Mouse (Mus musculus): ENCODE data around the gene Aff1.

Aff1 gene

GRCm38 (mm10) chr5:103749465-103750285 lies 57.5 kb downstream of the Aff1 start:
- DNase-seq (ENCODE audit: low spot score in 2 of 2) = no peak

- DNase-seq (ENCODE audit: low spot score in 2 of 2) = peak in 1 of 2 experiments; percentile 8
These were observed 60.7 kb downstream of the Aff1 start for GRCm38 (mm10) chr5:103752665-103753510.

GRCm38 (mm10) chr5:103753511-103754329 lies 61.5 kb downstream of the Aff1 start:
- peak; percentile 50 to 80 for DNase-seq (ENCODE audit: low spot score in 2 of 2)

- peak in 1 of 2 experiments; percentile 12 for DNase-seq (ENCODE audit: low spot score in 2 of 2)
These were observed 62.4 kb downstream of the Aff1 start for GRCm38 (mm10) chr5:103754330-103755134.

DNA sequence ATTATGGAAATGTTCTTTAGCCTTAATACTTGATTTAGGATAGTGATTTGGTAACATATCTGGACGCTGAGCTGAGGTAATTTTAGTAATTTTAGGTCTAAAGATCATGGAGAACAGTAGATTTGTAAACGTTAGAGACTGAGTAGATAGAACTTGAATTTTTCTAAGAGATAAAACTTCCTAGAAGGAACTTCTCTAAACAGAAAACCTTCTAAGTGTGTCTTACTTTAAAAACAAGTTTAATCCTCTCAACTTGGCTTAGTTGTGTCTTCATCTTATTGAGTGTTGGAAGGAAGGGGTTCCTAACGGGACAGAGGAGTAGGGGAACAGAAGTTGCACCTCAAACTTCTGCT lies 62.9 kb downstream of the Aff1 start:
- no peak for DNase-seq (ENCODE audit: low spot score in 2 of 2)

DNA sequence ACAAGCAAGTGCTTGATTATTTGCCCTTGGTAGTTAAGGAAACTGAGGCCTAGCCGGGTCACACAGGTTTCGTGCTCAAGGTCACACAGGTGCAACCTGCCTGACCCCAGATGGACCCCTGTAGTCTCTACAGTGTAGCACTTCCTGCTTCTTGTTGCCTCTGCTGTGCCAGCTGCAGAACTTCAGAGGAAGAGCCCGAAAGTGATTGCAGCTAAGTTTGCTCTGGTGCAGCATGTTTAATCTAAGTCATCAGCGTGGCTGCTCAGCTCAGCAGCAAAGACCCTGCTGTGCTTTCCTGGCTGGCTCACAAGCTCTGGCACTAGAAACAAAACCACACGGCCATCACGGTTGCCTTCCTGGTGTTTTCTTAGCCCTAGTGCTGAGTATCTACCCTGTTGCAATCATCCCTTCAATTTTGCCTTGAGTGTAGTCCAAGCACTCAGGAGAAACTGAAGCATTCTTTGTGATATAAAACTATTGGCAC lies 64.1 kb downstream of the Aff1 start:
- DNase-seq (ENCODE audit: low spot score in 2 of 2) = no peak

GRCm38 (mm10) chr5:103758491-103758890 lies 66.3 kb downstream of the Aff1 start:
- DNase-seq (ENCODE audit: low spot score in 2 of 2) = no peak

DNA sequence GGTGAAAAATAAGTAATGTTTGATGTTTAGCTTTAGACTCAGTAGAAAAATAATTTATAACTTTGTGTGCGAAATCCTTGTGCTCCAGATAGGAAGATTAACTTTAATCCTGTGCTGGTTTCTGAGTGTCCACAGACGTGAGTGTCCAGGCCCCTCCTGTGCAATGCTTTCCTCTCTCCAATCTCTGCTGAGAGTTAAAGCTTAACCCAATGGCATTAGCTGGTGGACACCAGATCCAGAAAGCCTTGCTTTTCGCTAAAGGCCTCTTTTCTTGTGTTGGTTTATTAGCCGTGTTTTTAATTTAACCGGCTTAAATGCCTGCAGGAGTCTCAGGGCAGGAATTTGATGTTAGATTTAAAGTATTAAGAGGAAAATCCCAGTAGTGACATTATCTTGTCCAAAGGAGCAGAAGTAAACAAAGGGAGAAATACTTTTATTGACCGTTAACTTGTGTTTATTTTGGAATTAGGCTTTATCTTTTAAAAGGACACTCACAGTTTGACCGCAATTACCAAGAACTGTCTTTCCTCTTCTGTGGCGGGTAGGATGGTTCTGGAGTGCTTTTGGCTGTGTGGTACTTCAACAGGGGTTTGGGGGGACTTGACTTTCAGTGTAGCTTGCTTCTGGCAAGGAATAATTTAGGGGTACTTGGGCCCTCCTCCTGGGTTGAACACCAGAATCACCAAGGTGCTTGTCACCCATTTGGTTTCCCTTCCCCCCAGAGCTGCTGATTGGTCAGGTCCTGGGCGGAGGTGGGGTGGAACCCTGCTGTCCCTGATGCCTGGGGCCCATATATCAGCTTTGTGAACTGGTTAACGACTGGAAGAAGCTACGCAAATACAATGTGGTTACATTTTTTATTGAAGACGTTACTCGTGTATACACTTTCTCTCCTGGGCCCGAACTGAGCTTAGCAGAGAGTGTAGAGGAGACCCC lies 67.6 kb downstream of the Aff1 start:
- no peak for DNase-seq (ENCODE audit: low spot score in 2 of 2)

DNA sequence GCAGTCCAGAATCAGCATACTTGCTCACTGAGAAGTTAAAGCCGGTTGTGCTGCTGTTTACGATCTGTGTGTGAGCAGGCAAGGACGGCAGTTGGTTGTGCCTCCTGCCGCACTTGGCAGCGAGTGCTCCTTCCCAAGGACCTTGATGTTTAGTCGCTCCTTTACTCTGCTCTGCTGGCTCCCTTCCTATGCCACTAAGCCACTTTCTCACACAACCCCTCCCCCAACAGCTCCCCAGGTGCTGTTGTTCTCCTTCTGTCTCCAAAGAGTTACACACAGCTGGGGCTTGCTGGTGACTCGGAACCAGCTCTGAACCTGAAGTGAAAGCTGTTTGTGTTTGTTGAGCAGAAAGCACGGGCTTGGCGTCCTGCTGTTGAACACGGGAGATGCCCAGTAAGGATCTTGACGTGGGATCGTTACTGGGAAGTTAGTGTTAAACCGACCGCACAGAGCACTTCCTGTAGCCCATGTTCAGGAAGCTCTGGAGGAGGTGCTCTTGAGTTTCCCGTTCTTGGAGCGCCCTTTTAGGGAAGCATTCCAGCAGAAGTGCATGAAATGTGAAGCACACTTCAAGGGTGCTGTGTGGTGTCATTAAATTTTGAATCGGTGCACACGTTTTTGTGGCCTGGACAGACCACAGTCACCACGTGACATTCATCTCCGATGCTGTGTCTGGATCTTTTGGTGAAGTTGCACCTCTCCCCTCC lies 68.4 kb downstream of the Aff1 start:
- peak in 1 of 2 experiments; percentile 18 for DNase-seq (ENCODE audit: low spot score in 2 of 2)

DNA sequence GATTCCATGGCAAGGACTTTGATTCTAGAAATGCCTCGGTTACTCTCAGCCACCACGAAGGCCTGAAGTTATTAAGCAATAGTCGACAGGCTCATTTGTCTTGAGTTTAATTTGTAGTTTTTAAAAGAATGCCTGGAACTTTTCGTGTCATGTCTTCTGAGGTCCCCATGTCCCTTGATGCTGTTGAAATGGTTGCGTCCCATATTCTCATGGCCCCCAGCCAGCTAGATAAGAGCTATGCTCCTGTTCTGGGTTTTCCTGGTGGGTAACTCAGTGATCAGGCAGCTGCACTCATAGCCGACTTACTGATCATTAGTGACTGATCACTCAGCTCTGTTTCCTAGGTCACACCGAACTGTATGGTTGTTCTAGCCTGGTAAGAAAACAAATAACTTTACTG lies 69.6 kb downstream of the Aff1 start:
- DNase-seq (ENCODE audit: low spot score in 2 of 2) = no peak

GRCm38 (mm10) chr5:103762850-103763254 lies 70.7 kb downstream of the Aff1 start:
- no peak for DNase-seq (ENCODE audit: low spot score in 2 of 2)

- no peak for DNase-seq (ENCODE audit: low spot score in 2 of 2)
These were observed 73.2 kb downstream of the Aff1 start for GRCm38 (mm10) chr5:103765356-103765755.

- no peak for DNase-seq (ENCODE audit: low spot score in 2 of 2)
These were observed 73.7 kb downstream of the Aff1 start for GRCm38 (mm10) chr5:103765758-103766431.

DNA sequence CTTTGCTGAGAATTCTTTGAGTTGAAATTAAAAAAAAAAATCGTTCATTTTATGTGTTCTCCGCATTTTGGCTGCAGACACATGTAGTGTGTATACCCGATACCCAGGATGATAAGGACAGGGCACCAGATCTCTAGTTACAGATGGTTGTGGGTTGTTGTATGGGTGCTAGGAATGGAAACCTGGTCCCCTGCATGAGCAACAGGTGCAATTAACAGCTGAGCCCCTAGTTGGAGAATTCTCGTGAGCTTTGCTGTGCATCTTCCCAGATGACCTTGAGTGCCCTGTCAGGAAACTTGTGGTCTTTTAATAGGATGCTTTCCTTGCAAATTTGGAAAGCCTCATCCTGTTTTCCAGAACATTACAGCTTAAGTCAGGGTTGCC lies 74.2 kb downstream of the Aff1 start:
- no peak for DNase-seq (ENCODE audit: low spot score in 2 of 2)

DNA sequence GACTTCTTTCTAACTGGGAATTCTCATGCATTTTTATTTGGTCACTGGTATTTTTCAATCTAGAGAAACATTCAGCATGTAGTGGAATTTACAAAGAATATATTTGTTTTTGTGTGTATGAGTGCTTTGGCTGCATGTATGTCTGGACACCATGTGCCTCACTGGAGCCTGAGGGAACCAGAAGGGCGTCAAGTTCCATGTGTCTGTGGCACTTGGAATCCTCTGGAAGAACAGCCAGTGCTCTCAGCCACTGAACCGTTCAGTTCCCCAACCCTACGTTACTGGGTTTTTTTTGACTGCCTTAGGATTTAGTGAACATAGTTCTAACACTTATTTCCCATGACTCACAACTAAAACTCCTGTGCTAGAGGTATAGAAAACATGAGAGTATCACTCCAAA lies 76.8 kb downstream of the Aff1 start:
- no peak for DNase-seq (ENCODE audit: low spot score in 2 of 2)

GRCm38 (mm10) chr5:103769701-103770100 lies 77.5 kb downstream of the Aff1 start:
- no peak for DNase-seq (ENCODE audit: low spot score in 2 of 2)

DNA sequence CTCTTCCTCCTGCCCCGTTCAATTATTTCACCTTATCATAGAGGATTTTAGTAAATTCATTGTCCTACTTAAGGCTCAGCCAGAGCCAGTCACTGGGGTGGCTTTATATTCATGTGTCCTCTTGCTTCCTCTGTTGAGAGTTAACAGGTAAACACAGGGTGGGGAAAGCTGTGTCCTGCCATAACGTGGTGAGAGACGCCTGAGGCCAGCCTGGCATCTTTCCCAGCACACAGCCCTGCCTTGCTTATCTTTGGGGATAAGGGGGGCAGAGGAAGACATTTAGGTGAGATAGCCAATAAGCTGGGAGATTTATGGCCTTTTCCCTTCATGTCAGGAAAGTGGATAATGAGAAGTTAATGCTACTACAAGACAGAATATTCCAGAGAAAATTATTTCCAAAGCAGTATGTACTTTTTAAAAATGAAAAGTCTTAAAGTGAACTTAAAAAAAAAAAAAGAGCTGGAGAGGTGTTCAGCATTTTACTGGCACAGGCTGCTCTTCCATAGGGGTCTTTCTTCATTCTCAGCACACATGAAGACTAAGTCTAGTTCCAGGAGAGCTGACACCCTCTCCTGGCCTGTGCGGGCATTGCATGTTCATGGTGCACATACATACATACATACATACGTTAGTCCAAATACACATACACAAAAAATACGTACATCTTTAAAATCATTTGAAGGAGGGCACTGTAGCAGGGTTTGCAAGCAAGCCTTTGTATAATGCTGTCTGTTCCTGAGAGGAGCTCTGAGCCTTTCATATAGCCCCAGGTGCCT lies 78.5 kb downstream of the Aff1 start:
- DNase-seq (ENCODE audit: low spot score in 2 of 2) = no peak

DNA sequence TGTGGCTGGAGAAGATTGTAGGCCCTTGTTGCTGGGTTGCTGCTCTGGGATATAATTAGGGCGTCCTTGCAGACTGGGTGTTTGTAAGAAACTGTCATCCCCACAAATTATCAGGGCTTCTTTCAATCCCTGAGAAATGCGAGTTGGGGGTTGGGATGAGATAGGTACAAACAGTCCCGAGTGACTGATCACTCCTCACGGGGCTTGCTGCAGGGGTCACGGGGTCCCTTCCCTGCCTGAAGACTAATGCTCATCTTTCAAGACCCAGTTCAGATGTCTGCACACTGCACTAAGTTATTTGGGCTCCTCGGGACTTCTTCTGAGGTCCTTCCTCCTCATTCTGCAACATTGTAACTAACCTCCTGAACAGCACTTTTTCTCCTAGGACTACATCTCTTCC lies 79.2 kb downstream of the Aff1 start:
- no peak for DNase-seq (ENCODE audit: low spot score in 2 of 2)
